Mouse (Mus musculus): ENCODE data around the gene Esr2. TPM values are rescaled to one million over a fixed set of nuclear protein-coding genes. Genes with fewer than 3 reads are reported as not detected.

The Esr2 gene
- polyA plus RNA-seq, 1 experiment from 2014 or later: 0.71 TPM

- no peak overlapping the region for H3K27ac ChIP-seq
- H3K4me2 ChIP-seq: peak overlapping the region; percentile 28
- peaks cover 13% of the 10 kb centered on the region for H3K4me1 ChIP-seq
- no peaks in the 10 kb centered on the region for H3K9me3 ChIP-seq (replicated peaks)
- WGBS: 26% methylated on average over 13 of the region's 13 CpGs
- no peak for ATAC-seq (replicated peaks; ENCODE audit: low FRiP score)
- no peak overlapping the region for H3K4me3 ChIP-seq (replicated peaks)
- no peaks in the 10 kb centered on the region for H3K27me3 ChIP-seq
- H3K9ac ChIP-seq: no peak overlapping the region
- H3K36me3 ChIP-seq: peaks cover 37% of the 10 kb centered on the region
Observed at GRCm38 (mm10) chr12:76073066-76073826, 103.8 kb downstream of the Esr2 start.

GRCm38 (mm10) chr12:76071935-76072849 lies 104.9 kb downstream of the Esr2 start:
- Histone ChIP-seq H3K4me2 (peak overlapping the region; percentile 38), H3K36me3 (peaks cover 40% of the 10 kb centered on the region), H3K4me1 (peaks cover 13% of the 10 kb centered on the region), H3K9me3 (replicated peaks) (no peaks in the 10 kb centered on the region), H3K27me3 (no peaks in the 10 kb centered on the region), H3K4me3 (replicated peaks) (peak overlapping the region; percentile 23; the same call in 1 of the 2 replicates), H3K9ac (no peak overlapping the region), H3K27ac (peak overlapping the region; percentile 41; the same call in 1 of the 2 replicates)
- ATAC-seq (replicated peaks; ENCODE audit: low FRiP score): peak; percentile 52; the same call in 1 of the 2 replicates
- WGBS: 23% methylated on average over 19 of the region's 19 CpGs

Other genes starting within 250 kb of the Esr2 start
- not detected in 2 replicates for gene Tex21, start 69.5 kb upstream of the Esr2 start, polyA plus RNA-seq (2015; fragmentation: Nextera tagmentation; extraction: Ambion mirVana)
- gene Mthfd1, start 78.0 kb upstream of the Esr2 start, polyA plus RNA-seq (2015; fragmentation: Nextera tagmentation; extraction: Ambion mirVana): 100 and 103 TPM in 2 replicates
- 1.3 and 1.6 TPM in 2 replicates for gene Akap5, start 147.6 kb upstream of the Esr2 start, polyA plus RNA-seq (2015; fragmentation: Nextera tagmentation; extraction: Ambion mirVana)
- 14.9 and 16.3 TPM in 2 replicates for gene Zbtb25, start 192.3 kb upstream of the Esr2 start, polyA plus RNA-seq (2015; fragmentation: Nextera tagmentation; extraction: Ambion mirVana)
- gene Zbtb1, start 193.0 kb upstream of the Esr2 start, polyA plus RNA-seq (2015; fragmentation: Nextera tagmentation; extraction: Ambion mirVana): 10.3 and 10.8 TPM in 2 replicates
- 9.3 and 10.3 TPM in 2 replicates for gene Hspa2, start 226.9 kb upstream of the Esr2 start, polyA plus RNA-seq (2015; fragmentation: Nextera tagmentation; extraction: Ambion mirVana)
- gene Ppp1r36, start 240.3 kb upstream of the Esr2 start, polyA plus RNA-seq (2015; fragmentation: Nextera tagmentation; extraction: Ambion mirVana): 3.1 and 4.3 TPM in 2 replicates